Mouse (Mus musculus): ENCODE results near the gene Katnbl1.
A peak's percentile ranks its signal among the peaks of the same experiment; 100 is the strongest.
"Not testable (repeated sequence)": the region's sequence is repeated elsewhere in the genome, so short reads cannot be mapped to it uniquely, and the experiment has no call there.

The Katnbl1 gene

DNA sequence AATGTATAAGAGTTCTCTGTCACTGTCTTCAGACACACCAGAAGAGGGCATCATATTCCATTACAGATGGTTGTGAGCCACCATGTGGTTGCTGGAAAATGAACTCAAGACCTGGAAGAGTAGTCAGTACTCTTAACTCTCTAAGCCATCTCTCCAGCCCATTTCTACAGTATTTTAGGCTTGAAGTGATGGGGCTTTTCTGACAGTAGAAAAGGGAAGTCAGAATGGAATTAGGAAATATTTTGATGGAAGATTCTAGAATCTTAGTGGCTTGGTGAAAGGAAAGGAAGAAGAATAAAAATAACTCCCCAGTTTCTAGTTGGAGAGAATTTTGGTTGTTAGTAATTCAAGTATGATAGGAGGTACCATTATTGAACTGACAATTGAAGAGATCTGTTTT is 14.9 kb downstream of the Katnbl1 start:
- DNase-seq = no peak

GRCm38 (mm10) chr2:112396649-112397048 is 17.6 kb downstream of the Katnbl1 start:
- DNase-seq = no peak

- DNase-seq = no peak
Measured at GRCm38 (mm10) chr2:112407030-112407429, 28.0 kb downstream of the Katnbl1 start.

- no peak for DNase-seq
Measured at GRCm38 (mm10) chr2:112425308-112425707, 46.3 kb downstream of the Katnbl1 start.

DNA sequence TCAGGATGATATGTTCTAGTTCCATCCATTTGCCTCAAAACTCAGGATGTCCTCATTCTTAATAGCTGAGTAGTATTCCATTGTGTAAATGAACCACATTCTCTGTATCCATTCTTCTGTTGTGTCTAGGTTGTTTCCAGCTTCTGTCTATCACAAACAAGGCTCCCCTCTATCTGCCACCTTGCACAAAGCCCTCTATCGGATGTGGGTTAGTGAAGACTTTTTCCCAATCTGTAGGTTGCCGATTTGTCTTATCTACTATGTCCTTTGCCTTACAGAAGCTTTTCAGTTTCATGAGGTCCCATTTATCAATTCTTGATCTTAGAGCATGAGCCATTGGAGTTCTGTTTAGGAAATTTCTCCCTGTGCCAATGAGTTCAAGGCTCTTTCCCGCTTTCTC is 49.5 kb downstream of the Katnbl1 start:
- not testable (repeated sequence) for DNase-seq

- DNase-seq = no peak
Measured at GRCm38 (mm10) chr2:112429665-112430064, 50.7 kb downstream of the Katnbl1 start.

DNA sequence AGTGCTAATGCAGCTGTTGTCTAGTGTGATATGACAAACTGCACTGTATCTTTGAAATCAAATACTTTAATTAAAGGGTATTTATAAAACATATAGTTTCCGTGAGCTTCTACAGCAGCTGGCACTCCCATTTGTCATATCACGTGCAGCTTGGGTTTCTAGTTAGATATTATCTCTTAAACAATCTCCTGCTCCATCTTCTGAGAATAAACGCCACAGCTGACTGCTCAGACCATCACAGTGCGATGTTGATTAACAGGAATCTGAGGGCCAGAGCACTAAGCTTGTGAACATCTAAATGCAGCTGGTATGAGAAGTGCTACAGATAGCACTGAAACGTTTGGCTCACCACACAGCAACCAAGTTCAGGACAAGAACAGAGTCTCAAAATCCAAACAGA is 51.4 kb downstream of the Katnbl1 start:
- no peak for DNase-seq

DNA sequence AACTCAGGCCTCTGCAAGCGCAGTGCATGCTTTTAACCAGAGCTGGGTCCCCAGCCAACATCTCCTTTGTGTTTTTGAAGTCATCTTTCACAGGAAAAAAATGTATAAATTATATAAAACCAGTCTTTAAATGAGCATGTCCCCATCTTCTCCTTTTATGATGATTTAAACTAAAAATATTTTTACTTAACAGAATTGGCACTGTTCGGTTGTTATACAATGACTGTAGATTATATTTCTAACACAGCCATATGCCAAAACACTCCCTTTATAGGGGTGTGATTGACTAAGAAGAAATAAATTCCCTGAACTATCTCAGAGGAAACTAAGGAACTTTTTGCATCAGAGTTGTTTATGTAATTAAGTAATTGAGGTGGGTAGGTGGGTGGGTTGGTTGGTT is 53.5 kb downstream of the Katnbl1 start:
- DNase-seq = no peak

DNA sequence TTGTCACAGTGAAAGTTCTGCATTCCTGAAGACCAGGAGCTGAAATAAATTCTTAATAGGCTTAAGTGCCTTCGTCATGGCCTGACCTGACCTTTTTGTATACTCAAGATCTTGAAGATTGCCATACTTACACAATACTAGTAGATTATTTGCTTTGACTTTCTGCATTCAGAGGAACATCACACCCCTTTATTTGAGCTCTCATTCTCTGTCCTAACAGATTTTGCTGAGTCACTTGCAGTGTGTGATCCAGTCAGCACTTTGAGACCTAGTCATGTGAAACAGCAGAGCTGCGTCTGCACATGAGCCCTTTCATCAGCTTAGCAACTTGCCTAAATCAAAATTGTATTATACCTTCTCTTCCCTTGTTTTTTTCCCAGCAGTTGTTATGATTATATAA is 54.3 kb downstream of the Katnbl1 start:
- no peak for DNase-seq

GRCm38 (mm10) chr2:112436292-112436691 is 57.3 kb downstream of the Katnbl1 start:
- DNase-seq = no peak

GRCm38 (mm10) chr2:112437589-112437988 is 58.6 kb downstream of the Katnbl1 start:
- DNase-seq = no peak

GRCm38 (mm10) chr2:112443491-112443890 is 64.5 kb downstream of the Katnbl1 start:
- no peak for DNase-seq

DNA sequence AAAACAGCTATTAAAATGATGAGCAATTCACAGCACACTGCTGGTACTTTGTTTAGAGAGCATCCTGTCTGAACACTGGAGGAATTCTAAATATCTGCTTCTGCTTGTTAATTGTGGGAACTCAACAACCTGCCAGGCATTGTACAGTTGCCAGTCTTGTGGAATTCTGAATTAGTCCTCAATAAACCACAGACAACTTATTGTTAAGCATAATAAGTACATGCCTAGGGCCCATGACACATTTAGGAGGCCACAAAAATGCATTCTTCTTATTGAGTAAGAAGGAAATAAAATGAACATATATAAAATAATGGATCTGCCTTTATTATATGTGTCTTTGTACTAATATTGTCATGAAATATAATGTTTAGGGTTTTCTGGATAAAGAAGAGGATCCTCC is 66.5 kb downstream of the Katnbl1 start:
- no peak for DNase-seq

GRCm38 (mm10) chr2:112448046-112448445 is 69.0 kb downstream of the Katnbl1 start:
- DNase-seq = not testable (repeated sequence)

- no peak for DNase-seq
Measured at GRCm38 (mm10) chr2:112448510-112449059, 69.6 kb downstream of the Katnbl1 start.

GRCm38 (mm10) chr2:112449597-112450296 is 70.7 kb downstream of the Katnbl1 start:
- no peak for DNase-seq

DNA sequence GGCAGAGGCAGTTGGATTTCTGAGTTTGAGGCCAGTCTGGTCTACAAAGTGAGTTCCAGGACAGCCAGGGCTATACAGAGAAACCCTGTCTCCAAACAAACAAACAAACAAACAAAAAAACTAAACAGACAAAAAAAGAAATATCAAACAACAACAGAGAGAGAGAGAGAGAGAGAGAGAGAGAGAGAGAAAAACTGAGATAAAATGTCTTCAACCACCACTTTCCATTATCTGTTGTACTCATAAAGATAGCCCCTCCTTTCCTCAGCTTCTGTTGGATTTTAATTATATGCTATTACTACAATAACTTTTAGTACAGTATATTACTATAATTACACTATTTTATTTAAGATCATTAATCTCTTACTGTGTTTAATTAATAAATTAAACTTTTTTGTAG is 73.5 kb downstream of the Katnbl1 start:
- not testable (repeated sequence) for DNase-seq

DNA sequence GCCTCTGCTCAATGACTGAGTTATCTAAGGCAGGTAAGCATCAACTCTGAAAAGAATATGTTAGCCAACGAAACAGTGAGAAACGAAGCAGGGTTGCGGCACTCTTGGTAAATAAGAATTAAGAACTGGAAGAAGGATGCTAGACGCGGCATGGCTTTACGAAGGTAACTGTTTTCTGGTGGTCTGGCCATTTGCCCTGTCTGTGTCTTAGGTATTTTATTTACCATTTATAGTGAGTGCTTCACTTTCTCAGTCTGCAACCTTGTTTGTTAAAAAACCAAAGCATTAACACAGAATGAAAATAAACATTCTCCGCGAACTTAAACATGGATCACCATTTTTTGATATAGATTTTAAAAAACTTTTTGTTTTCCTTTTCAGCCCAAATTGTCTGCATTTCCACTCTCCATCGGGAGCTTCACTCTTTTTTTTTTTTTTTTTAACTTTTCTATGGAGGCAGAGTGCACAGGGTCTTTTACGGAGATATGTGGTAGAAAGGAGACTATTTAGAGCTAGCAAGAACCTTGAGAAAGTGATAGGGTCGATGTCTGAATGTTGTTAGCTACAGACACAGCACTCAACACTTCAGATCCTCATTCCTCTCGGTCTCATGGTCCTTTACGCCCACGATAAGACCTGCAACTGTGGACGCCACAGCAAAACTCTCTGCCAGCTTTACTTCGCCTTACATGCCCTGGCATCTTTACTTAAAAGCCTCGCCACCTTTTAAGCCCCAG is 75.3 kb downstream of the Katnbl1 start:
- DNase-seq = no peak

- DNase-seq = peak; percentile 96
Measured at GRCm38 (mm10) chr2:112454862-112455564, 76.0 kb downstream of the Katnbl1 start, which contains the start of gene Emc7. Emc7 (plus strand) TSS chr2:112454997.

DNA sequence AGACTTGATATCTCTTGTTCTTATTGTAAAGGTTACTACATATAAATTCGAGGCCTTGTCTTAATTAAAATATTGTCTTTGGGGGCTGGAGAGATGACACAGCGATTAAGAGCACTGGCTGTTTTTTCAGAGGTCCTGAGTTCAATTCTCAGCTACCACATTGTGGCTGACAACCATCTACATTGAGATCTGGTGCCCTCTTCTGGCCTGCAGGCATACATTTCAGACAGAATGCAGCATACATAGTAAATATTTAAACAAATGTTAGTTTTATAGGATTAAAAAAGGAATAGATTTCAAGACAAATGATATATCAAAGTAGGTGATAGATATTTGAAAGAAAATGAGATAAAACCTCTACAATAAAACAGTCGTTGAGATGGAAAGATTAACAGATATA is 81.5 kb downstream of the Katnbl1 start:
- no peak for DNase-seq

Data from cerebellum, adult 9-11 months (tissue).